Mouse (Mus musculus) stomach, embryonic 14.5 days (tissue): ENCODE data around the gene Rspry1. TPM values are rescaled to one million over a fixed set of nuclear protein-coding genes. Genes with fewer than 3 reads are reported as not detected.
A peak's percentile ranks its signal among the peaks of the same experiment; 100 is the strongest.

Source experiments
- ATAC-seq: fragments of 200-750 bp; cut with Nextera tagmentation; 2 replicates; pipeline ENCODE4 v1.8.0; 2017; ENCODE audit warnings: low read depth, moderate TSS enrichment; ENCODE audit not compliant: insufficient number of reproducible peaks, insufficient read depth, low FRiP score
- H3K27ac ChIP-seq: fragments of 300-500 bp; sonication (generic); 2 replicates; pipeline ENCODE4 v1.5.1; 2014; ENCODE audit warnings: mild to moderate bottlenecking, low read length, moderate library complexity, mixed read lengths
- H3K27me3 ChIP-seq: fragments of 300-500 bp; sonication (generic); 2 replicates; pipeline ENCODE4 v1.6.1; 2014; ENCODE audit warnings: low read length, control low read depth, mixed read lengths; ENCODE audit not compliant: control insufficient read depth, insufficient read depth
- H3K36me3 ChIP-seq: fragments of 300-500 bp; sonication (generic); 2 replicates; pipeline ENCODE4 v1.6.1; 2014; ENCODE audit warnings: mild to moderate bottlenecking, control low read depth, low read length, moderate library complexity, mixed read lengths; ENCODE audit not compliant: control insufficient read depth, insufficient read depth
- H3K4me1 ChIP-seq: fragments of 300-500 bp; sonication (generic); 2 replicates; pipeline ENCODE4 v1.6.1; 2014; ENCODE audit warnings: low read length, control low read depth, mixed read lengths; ENCODE audit not compliant: control insufficient read depth, insufficient read depth
- H3K4me2 ChIP-seq: fragments of 300-500 bp; sonication (generic); replicated peaks from 2 replicates; pipeline ENCODE4 v1.6.1; 2014; ENCODE audit warnings: low read depth, low read length, control low read depth
- H3K4me3 ChIP-seq: fragments of 300-500 bp; sonication (generic); 2 replicates; pipeline ENCODE4 v1.5.1; 2014; ENCODE audit warnings: low read depth, low read length, control low read depth
- H3K9ac ChIP-seq: fragments of 300-500 bp; sonication (generic); replicated peaks from 2 replicates; pipeline ENCODE4 v1.6.1; 2014; ENCODE audit warnings: low read depth, mild to moderate bottlenecking, control low read depth, low read length, moderate library complexity, mixed read lengths
- H3K9me3 ChIP-seq: fragments of 300-500 bp; sonication (generic); 2 replicates; pipeline ENCODE4 v1.6.1; 2016; ENCODE audit warnings: low read depth, low read length, control low read depth; ENCODE audit not compliant: control insufficient read depth
- WGBS: fragments of 180-500 bp; shearing (Covaris S2); extraction: QIAGEN DNeasy Blood & Tissue Kit; methylation state at CpG from one replicate; pipeline ENCODE4 v1.1.7; 2014; 5-methylcytosine and 5-hydroxymethylcytosine counted together
- polyA plus RNA-seq: library from polyadenylated mRNA; unstranded; fragments of >200 nt; fragmentation: Nextera tagmentation; extraction: Ambion mirVana; gene quantifications from 2 replicates; pipeline ENCODE4 v1.2.1, GENCODE M21; 2014

Gene Rspry1
- polyA plus RNA-seq, 1 experiment from 2014 or later = 35.2 TPM

- no peak overlapping the region for H3K27ac ChIP-seq
- no peak for ATAC-seq
- H3K9me3 ChIP-seq = no peaks in the 10 kb centered on the region
- H3K36me3 ChIP-seq = peaks cover 24% of the 10 kb centered on the region
- 89% methylated on average over 2 of the region's 2 CpGs for WGBS
- H3K4me3 ChIP-seq = no peak overlapping the region
- H3K4me1 ChIP-seq = no peaks in the 10 kb centered on the region
- H3K4me2 ChIP-seq = no peak overlapping the region
- no peak overlapping the region for H3K9ac ChIP-seq
- H3K27me3 ChIP-seq = no peaks in the 10 kb centered on the region
These were observed 56.3 kb downstream of the Rspry1 start for GRCm38 (mm10) chr8:94658031-94658430.

GRCm38 (mm10) chr8:94660418-94660817, 58.7 kb downstream of the Rspry1 start:
- ATAC-seq = peak; percentile 90; the same call in 1 of the 2 replicates
- Histone ChIP-seq H3K27ac (peak overlapping the region; percentile 40), H3K27me3 (no peaks in the 10 kb centered on the region), H3K9me3 (no peaks in the 10 kb centered on the region), H3K4me3 (no peak overlapping the region), H3K4me2 (no peak overlapping the region), H3K36me3 (peaks cover 11% of the 10 kb centered on the region; the same call in 1 of the 2 replicates), H3K9ac (no peak overlapping the region), H3K4me1 (no peaks in the 10 kb centered on the region)
- WGBS = 65% methylated on average over 4 of the region's 4 CpGs

DNA sequence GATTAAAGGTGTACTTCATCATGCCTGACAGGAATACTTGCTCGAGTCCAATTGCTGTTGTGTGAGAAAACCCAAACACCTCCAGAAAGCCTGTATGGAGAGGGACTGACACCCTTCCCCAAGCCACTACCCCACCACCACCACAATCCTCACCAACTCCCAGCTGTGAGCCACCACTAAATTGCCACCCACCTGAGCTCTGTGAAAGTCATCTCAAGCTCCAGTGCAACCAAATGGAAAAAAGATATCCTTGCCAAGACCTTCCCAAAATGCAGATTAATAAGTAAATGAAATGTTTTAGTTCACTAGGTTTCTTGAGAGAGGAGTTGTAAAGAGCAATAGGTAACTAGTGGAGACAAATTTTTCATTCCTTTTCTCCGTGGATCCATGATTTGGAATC, 63.0 kb downstream of the Rspry1 start:
- ATAC-seq = no peak
- no peaks in the 10 kb centered on the region for H3K9me3 ChIP-seq
- no peak overlapping the region for H3K4me3 ChIP-seq
- 0 out of 2 replicates have a peak, but pooled peaks cover 3% of the 10 kb centered on the region for H3K4me1 ChIP-seq
- no peak overlapping the region for H3K9ac ChIP-seq
- H3K27me3 ChIP-seq = no peaks in the 10 kb centered on the region
- WGBS = 60% methylated on average over 2 of the region's 2 CpGs
- no peak overlapping the region for H3K27ac ChIP-seq
- H3K4me2 ChIP-seq = no peak overlapping the region
- peaks cover 8% of the 10 kb centered on the region for H3K36me3 ChIP-seq

- Histone ChIP-seq H3K36me3 (peaks cover 26% of the 10 kb centered on the region), H3K27ac (peak within 1 kb of the TSS; percentile 90), H3K4me3 (peak within 1 kb of the TSS; percentile 90), H3K4me2 (peak within 1 kb of the TSS; percentile 63), H3K9ac (peak within 1 kb of the TSS; percentile 97), H3K9me3 (no peaks in the 10 kb centered on the region), H3K27me3 (no peaks in the 10 kb centered on the region), H3K4me1 (0 out of 2 replicates have a peak, but pooled peaks cover 3% of the 10 kb centered on the region)
- WGBS = under 1% methylated on average over 74 of the region's 74 CpGs
- ATAC-seq = peak; percentile 99
These were observed 64.9 kb downstream of the Rspry1 start, which contains the start of gene Arl2bp for GRCm38 (mm10) chr8:94666456-94667308. Arl2bp (plus strand) TSS chr8:94666600.

- WGBS = 73% methylated on average over 5 of the region's 5 CpGs
These were observed 72.6 kb downstream of the Rspry1 start for GRCm38 (mm10) chr8:94674384-94674783.

GRCm38 (mm10) chr8:94675923-94676322, 74.2 kb downstream of the Rspry1 start:
- Histone ChIP-seq H3K9ac (no peak overlapping the region), H3K27me3 (no peaks in the 10 kb centered on the region), H3K4me3 (no peak overlapping the region), H3K36me3 (peaks cover 39% of the 10 kb centered on the region), H3K9me3 (no peaks in the 10 kb centered on the region), H3K4me2 (no peak overlapping the region), H3K27ac (no peak overlapping the region), H3K4me1 (peaks cover 10% of the 10 kb centered on the region)
- ATAC-seq = 0 out of 2 replicates have a peak, but pooled peaks have one; percentile 25
- 90% methylated on average over 6 of the region's 6 CpGs for WGBS

More at GRCm38 (mm10) chr8:94674384-94674783, 72.6 kb downstream of the Rspry1 start:
- peaks cover 10% of the 10 kb centered on the region for H3K4me1 ChIP-seq
- H3K9me3 ChIP-seq = no peaks in the 10 kb centered on the region
- H3K27me3 ChIP-seq = no peaks in the 10 kb centered on the region
- H3K4me3 ChIP-seq = no peak overlapping the region
- H3K27ac ChIP-seq = no peak overlapping the region
- H3K4me2 ChIP-seq = no peak overlapping the region
- peaks cover 50% of the 10 kb centered on the region for H3K36me3 ChIP-seq
- ATAC-seq = no peak
- H3K9ac ChIP-seq = no peak overlapping the region

- Histone ChIP-seq H3K4me1 (peaks cover 10% of the 10 kb centered on the region), H3K4me3 (no peak overlapping the region), H3K27me3 (no peaks in the 10 kb centered on the region), H3K9me3 (no peaks in the 10 kb centered on the region), H3K36me3 (peaks cover 13% of the 10 kb centered on the region), H3K9ac (no peak overlapping the region), H3K4me2 (no peak overlapping the region), H3K27ac (peak overlapping the region; percentile 87)
- WGBS = 21% methylated on average over 9 of the region's 9 CpGs
- ATAC-seq = 0 out of 2 replicates have a peak, but pooled peaks have one; percentile 35
These were observed 76.8 kb downstream of the Rspry1 start for GRCm38 (mm10) chr8:94678582-94678981.

DNA sequence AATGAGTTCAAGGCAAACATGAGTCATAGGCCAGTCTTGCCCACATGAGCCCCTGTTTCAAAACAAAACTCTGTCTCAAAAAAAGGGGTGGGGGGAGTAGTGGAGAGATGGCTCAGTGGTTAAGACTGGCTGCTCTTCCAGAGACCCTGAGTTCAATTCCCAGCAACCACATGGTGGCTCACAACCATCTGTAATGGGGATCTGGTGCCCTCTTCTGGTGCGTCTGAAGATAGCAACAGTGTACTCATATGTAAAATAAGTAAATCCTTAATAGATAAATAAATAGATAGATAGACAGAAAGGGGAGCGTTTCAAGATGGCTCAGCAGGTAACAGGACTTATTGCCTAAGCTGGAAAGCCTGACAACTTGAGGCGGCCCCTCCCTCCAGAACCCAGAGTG, 78.7 kb downstream of the Rspry1 start:
- Histone ChIP-seq H3K4me3 (no peak overlapping the region), H3K9ac (no peak overlapping the region), H3K27me3 (no peaks in the 10 kb centered on the region), H3K27ac (no peak overlapping the region), H3K4me2 (no peak overlapping the region), H3K4me1 (peaks cover 10% of the 10 kb centered on the region), H3K9me3 (no peaks in the 10 kb centered on the region), H3K36me3 (no peaks in the 10 kb centered on the region)
- no peak for ATAC-seq
- WGBS = 86% methylated on average over 3 of the region's 3 CpGs
